Mouse (Mus musculus): ENCODE data around the gene Cpsf6.

DNA sequence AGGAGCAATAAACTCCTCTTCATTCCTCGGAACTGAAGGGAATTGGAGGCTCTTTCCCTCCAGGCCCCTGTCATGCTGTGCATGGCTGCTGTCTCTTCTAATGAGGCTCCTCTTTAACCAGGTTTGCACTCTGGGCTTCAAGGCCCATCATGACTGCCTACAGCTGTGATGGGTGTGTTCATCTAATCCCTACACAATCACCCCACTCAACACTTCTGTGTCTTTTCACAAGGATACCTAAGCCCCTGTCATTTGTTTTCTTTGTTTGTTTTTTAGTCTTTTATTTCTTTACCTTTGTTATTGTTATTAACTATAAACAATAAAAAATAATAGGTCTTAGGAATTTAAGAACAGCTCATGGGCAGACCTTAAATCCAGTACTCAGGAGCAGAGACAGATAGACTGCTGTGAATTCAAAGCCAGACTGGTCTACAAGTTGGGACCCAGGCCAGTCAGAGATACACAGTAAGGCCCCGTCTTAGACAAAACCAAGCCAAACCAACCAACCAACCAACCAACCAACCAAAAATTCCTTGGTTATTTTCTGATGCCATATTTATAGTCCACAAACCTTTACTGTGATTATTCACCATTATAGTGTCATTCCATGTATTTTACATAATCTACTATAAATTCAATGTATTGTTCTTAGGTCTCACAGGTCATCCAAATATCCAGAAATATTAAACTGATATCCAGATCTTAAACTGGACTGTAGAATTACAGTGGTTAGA, 9.0 kb upstream of the Cpsf6 start:
- TF ChIP-seq CTCF (IDR thresholded peaks at IDR 0.05; ENCODE audit: extremely low read depth, insufficient read depth, insufficient read length, insufficient replicate concordance) (no peak), POLR2A (IDR thresholded peaks at IDR 0.05; ENCODE audit: low read depth, low read length) (no peak)

Data from spleen, adult 2 months (tissue).